Comparison of ENCODE assay signal across 28 mouse cellular contexts in genomic region chr15:36975690-36976089, GRCm38 (mm10). TPM values are rescaled to one million over a fixed set of nuclear protein-coding genes. Genes with fewer than 3 reads are reported as not detected.
DNase-seq lines count a peak whose midpoint lies in the region; ATAC-seq and TF ChIP-seq lines count a peak whose summit lies in the region.
"Had no signal": no experiment of that assay in that cellular context is flagged by ENCODE, and none has a peak within 500 bp of the region (broad histone marks: within the 10 kb centered on the region; RNA-seq: fewer than 3 reads in every experiment).

No protein-coding gene starts in this region.

- 0 out of 2 replicates have a peak overlapping the region, but pooled peaks have one; percentile 42 for H3K27ac ChIP-seq in heart, embryonic 10.5 days
- no peak overlapping the region for H3K27ac ChIP-seq in kidney, embryonic 16.5 days (ENCODE audit: low read length)
- H3K27ac ChIP-seq in intestine, embryonic 15.5 days, result no peak overlapping the region
- H3K27ac ChIP-seq in intestine, postnatal 0 days (ENCODE audit: low read depth, low read length), result no peak overlapping the region
- H3K27ac ChIP-seq in cerebellum, adult 2 months (ENCODE audit: insufficient read depth, low read length), result no peak overlapping the region
- H3K27ac ChIP-seq: embryonic facial prominence, embryonic 13.5 days; embryonic facial prominence, embryonic 15.5 days; forebrain, embryonic 10.5 days; forebrain, embryonic 12.5 days had no signal

- H3K4me3 ChIP-seq in heart, embryonic 10.5 days, result no peak overlapping the region
- no peak overlapping the region for H3K4me3 ChIP-seq in kidney, embryonic 16.5 days (ENCODE audit: low read length)
- H3K4me3 ChIP-seq in intestine, embryonic 15.5 days (replicated peaks), result no peak overlapping the region
- H3K4me3 ChIP-seq in intestine, postnatal 0 days (ENCODE audit: low read depth, low read length), result no peak overlapping the region
- H3K4me3 ChIP-seq in cerebellum, adult 2 months (replicated peaks; ENCODE audit: insufficient read depth, low read depth, low read length), result no peak overlapping the region
- H3K4me3 ChIP-seq: embryonic facial prominence, embryonic 13.5 days; embryonic facial prominence, embryonic 15.5 days; erythroblast, embryonic 14.5 days; forebrain, embryonic 10.5 days; forebrain, embryonic 12.5 days had no signal

- no peak overlapping the region for H3K4me2 ChIP-seq in kidney, embryonic 16.5 days (replicated peaks; ENCODE audit: low read depth, low read length)
- H3K4me2 ChIP-seq in intestine, embryonic 15.5 days (replicated peaks), result no peak overlapping the region
- no peak overlapping the region for H3K4me2 ChIP-seq in intestine, postnatal 0 days (replicated peaks; ENCODE audit: low read depth)
- H3K4me2 ChIP-seq: embryonic facial prominence, embryonic 13.5 days; embryonic facial prominence, embryonic 15.5 days; forebrain, embryonic 12.5 days had no signal

- DNase-seq in heart, embryonic 10.5 days (ENCODE audit: low spot score), result no peak
- no peak for DNase-seq in heart, postnatal 14 days
- DNase-seq in kidney, postnatal 36 days, result peak; percentile 31 to 40
- no peak for DNase-seq in cerebellum, adult 2 months
- DNase-seq: adrenal gland, adult 8-10 months; adrenal gland, postnatal 14 days; adrenal gland, postnatal 36 days; B cell, adult 2 months; cerebellum, adult 11-12 months; cerebellum, adult 8-10 months; cerebellum, adult 9-11 months; cerebellum, postnatal 14 days; embryo, embryonic 11 days had no signal

- intact Hi-C loops in heart, postnatal 14 days (cut with DNase I), result no loop called here

- H3K9ac ChIP-seq in kidney, embryonic 16.5 days (replicated peaks; ENCODE audit: low read length), result no peak overlapping the region
- no peak overlapping the region for H3K9ac ChIP-seq in intestine, embryonic 15.5 days
- no peak overlapping the region for H3K9ac ChIP-seq in intestine, postnatal 0 days (ENCODE audit: low read depth, low read length)
- H3K9ac ChIP-seq: embryonic facial prominence, embryonic 13.5 days; embryonic facial prominence, embryonic 15.5 days; forebrain, embryonic 12.5 days had no signal

- 80% methylated on average over 5 of the region's 5 CpGs for WGBS in heart, embryonic 10.5 days
- 59% methylated on average over 5 of the region's 5 CpGs for WGBS in kidney, embryonic 16.5 days
- WGBS in intestine, embryonic 15.5 days, result 51% methylated on average over 5 of the region's 5 CpGs
- 45% methylated on average over 5 of the region's 5 CpGs for WGBS in intestine, postnatal 0 days
- WGBS in cerebellum, adult 2 months, result 89% methylated on average over 5 of the region's 5 CpGs

- H3K9me3 ChIP-seq in heart, embryonic 10.5 days, result no peaks in the 10 kb centered on the region
- H3K9me3 ChIP-seq in kidney, embryonic 16.5 days (ENCODE audit: low read length), result no peaks in the 10 kb centered on the region
- H3K9me3 ChIP-seq in intestine, embryonic 15.5 days, result no peaks in the 10 kb centered on the region
- no peaks in the 10 kb centered on the region for H3K9me3 ChIP-seq in intestine, postnatal 0 days (ENCODE audit: control insufficient read depth)
- H3K9me3 ChIP-seq: embryonic facial prominence, embryonic 13.5 days; embryonic facial prominence, embryonic 15.5 days; forebrain, embryonic 10.5 days; forebrain, embryonic 12.5 days; G1E had no signal

- no peaks in the 10 kb centered on the region for H3K36me3 ChIP-seq in heart, embryonic 10.5 days
- no peaks in the 10 kb centered on the region for H3K36me3 ChIP-seq in kidney, embryonic 16.5 days (ENCODE audit: insufficient read depth, low read length)
- H3K36me3 ChIP-seq in intestine, embryonic 15.5 days, result no peaks in the 10 kb centered on the region
- H3K36me3 ChIP-seq in intestine, postnatal 0 days (ENCODE audit: control insufficient read depth, insufficient read depth), result no peaks in the 10 kb centered on the region
- H3K36me3 ChIP-seq: embryonic facial prominence, embryonic 13.5 days; embryonic facial prominence, embryonic 15.5 days; forebrain, embryonic 10.5 days; forebrain, embryonic 12.5 days; G1E had no signal

- no peak for TF ChIP-seq POLR2A in cerebellum, adult 2 months (IDR thresholded peaks at IDR 0.05; ENCODE audit: borderline replicate concordance, insufficient read depth, low read length)

- TF ChIP-seq CTCF in intestine, postnatal 0 days (IDR thresholded peaks at IDR 0.05; ENCODE audit: low read depth), result no peak
- no peak for TF ChIP-seq CTCF in cerebellum, adult 2 months (IDR thresholded peaks at IDR 0.05; ENCODE audit: borderline replicate concordance, insufficient read depth, low read depth, low read length)

- H3K27me3 ChIP-seq in heart, embryonic 10.5 days (ENCODE audit: insufficient read depth, poor library complexity, severe bottlenecking), result no peaks in the 10 kb centered on the region
- 0 out of 2 replicates have a peak, but pooled peaks cover 2% of the 10 kb centered on the region for H3K27me3 ChIP-seq in kidney, embryonic 16.5 days (ENCODE audit: insufficient read depth, low read length)
- no peaks in the 10 kb centered on the region for H3K27me3 ChIP-seq in intestine, embryonic 15.5 days (replicated peaks)
- H3K27me3 ChIP-seq in intestine, postnatal 0 days (replicated peaks; ENCODE audit: control insufficient read depth, insufficient read depth, low read length), result no peaks in the 10 kb centered on the region
- H3K27me3 ChIP-seq in cerebellum, adult 2 months (ENCODE audit: control insufficient read depth, insufficient read depth, low read length), result no peaks in the 10 kb centered on the region
- H3K27me3 ChIP-seq: CH12.LX; embryonic facial prominence, embryonic 13.5 days; embryonic facial prominence, embryonic 15.5 days; forebrain, embryonic 12.5 days; Patski had no signal

- H3K4me1 ChIP-seq in heart, embryonic 10.5 days, result peaks cover 35% of the 10 kb centered on the region
- H3K4me1 ChIP-seq in kidney, embryonic 16.5 days (ENCODE audit: insufficient read depth, low read length), result peaks cover 10% of the 10 kb centered on the region
- H3K4me1 ChIP-seq in intestine, embryonic 15.5 days (replicated peaks), result peaks cover 19% of the 10 kb centered on the region
- H3K4me1 ChIP-seq in intestine, postnatal 0 days (replicated peaks; ENCODE audit: control insufficient read depth, insufficient read depth, low read length), result 0 out of 2 replicates have a peak, but pooled peaks cover 10% of the 10 kb centered on the region
- H3K4me1 ChIP-seq in cerebellum, adult 2 months (ENCODE audit: control insufficient read depth, insufficient read depth, low read length), result peaks cover 2% of the 10 kb centered on the region

- no peak for ATAC-seq in kidney, embryonic 16.5 days (ENCODE audit: low FRiP score, low TSS enrichment)
- ATAC-seq in intestine, embryonic 15.5 days, result peak; percentile 52; the same call in 1 of the 2 replicates
- ATAC-seq in intestine, postnatal 0 days, result peak; percentile 62; the same call in 1 of the 2 replicates
- ATAC-seq in megakaryocyte progenitor cell, adult 5-6 weeks (replicated peaks; ENCODE audit: poor library complexity), result no peak
- ATAC-seq: activated CD4-positive, CD25-positive, alpha-beta regulatory T cell, adult 4 months; CD4-positive, CD25-positive, alpha-beta regulatory T cell, adult 4 months; forebrain, embryonic 14.5 days; Patski had no signal

RNA-seq across cellular contexts. Expression of gene Zfp706, which starts 31.9 kb away (rescaled TPM):
- polyA plus RNA-seq in heart, embryonic 10.5 days (2016; fragmentation: Nextera tagmentation; extraction: Ambion mirVana), result 456 and 495 TPM in 2 replicates
- total RNA-seq in heart, postnatal 14 days (2021), result 100 to 1,000 TPM; 194 to 211 TPM
- 403 and 418 TPM in 2 replicates for polyA plus RNA-seq in kidney, embryonic 16.5 days (2015; fragmentation: Nextera tagmentation; extraction: Ambion mirVana)
- 544 and 685 TPM in 2 replicates for polyA plus RNA-seq in intestine, embryonic 15.5 days (2015; fragmentation: Nextera tagmentation; extraction: Ambion mirVana)
- polyA plus RNA-seq in intestine, postnatal 0 days (2015; fragmentation: Nextera tagmentation; extraction: Ambion mirVana), result 609 and 618 TPM in 2 replicates
- total RNA-seq in megakaryocyte progenitor cell, adult 5-6 weeks (2015), result 403 and 471 TPM in 2 replicates
- total RNA-seq in megakaryocyte progenitor cell, adult 5-6 weeks (2017), result 93.6 and 95.9 TPM in 2 replicates
- 120 and 125 TPM in 2 replicates for polyA plus RNA-seq in cerebellum, adult 2 months (2012; rRNA removed)

Comparison
In these comparisons a context has a peak if more than half of its experiments do, and no peak if none do; other contexts are left out.
1. DNase-seq: peak in kidney, postnatal 36 days (2 of 2); none in heart, embryonic 10.5 days (single experiment), heart, postnatal 14 days (0 of 2) and cerebellum, adult 2 months (0 of 2).
2. ATAC-seq: peak in intestine, embryonic 15.5 days (single experiment) and intestine, postnatal 0 days (single experiment); none in kidney, embryonic 16.5 days (single experiment) and megakaryocyte progenitor cell, adult 5-6 weeks (single experiment).